Mouse (Mus musculus) G1E (cell line): ENCODE data around the gene Fxr2.

ENCODE experiments used
- CTCF ChIP-seq: IDR thresholded peaks from 2 replicates; pipeline ENCODE4 v1.5.1; 2012; ENCODE audit warnings: low read depth, low read length, inconsistent platforms, mixed read lengths
- GATA2 ChIP-seq: IDR thresholded peaks from 2 replicates; pipeline ENCODE4 v1.6.1; 2012; ENCODE audit warnings: low read depth, low read length, inconsistent platforms, borderline replicate concordance
- TAL1 ChIP-seq: conservative IDR thresholded peaks from 2 replicates; pipeline ENCODE4 v1.6.1; 2012; ENCODE audit warnings: low read depth, low read length, inconsistent platforms, mixed read lengths

DNA sequence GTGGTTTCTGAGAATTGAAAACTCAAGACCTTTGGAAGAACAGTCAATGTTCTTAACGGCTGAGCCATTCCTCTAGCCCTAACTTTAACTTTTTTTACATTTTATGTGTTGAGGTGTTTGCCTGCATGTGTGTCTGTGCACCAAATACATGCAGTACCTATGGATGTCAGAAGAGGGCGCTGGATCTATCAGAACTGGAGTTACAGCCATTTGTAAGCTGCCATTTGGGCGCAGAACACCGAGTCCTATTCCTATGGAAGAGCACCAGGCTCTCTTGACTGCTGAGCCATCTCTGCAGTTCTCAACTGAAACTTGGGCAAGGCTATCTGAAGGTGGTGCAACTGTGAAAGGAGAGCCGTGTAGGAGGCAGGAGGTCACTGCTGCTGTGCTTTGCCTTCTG lies 65.8 kb downstream of the Fxr2 start:
- TF ChIP-seq GATA2 (no peak), CTCF (no peak), TAL1 (no peak)
